In genomic region chr14:25565344-25566088, GRCm38 (mm10) we compare ENCODE assay signal across 8 mouse cellular contexts.
DNase-seq lines count a peak whose midpoint lies in the region; ATAC-seq lines count a peak whose summit lies in the region.

No protein-coding gene starts in this region.

- peak overlapping the region; percentile 70 for H3K27ac ChIP-seq in hindbrain, embryonic 15.5 days (replicated peaks)

- ATAC-seq in hindbrain, embryonic 15.5 days (ENCODE audit: low FRiP score, low read depth): peak; percentile 81

- no peak overlapping the region for H3K9ac ChIP-seq in hindbrain, embryonic 15.5 days

- H3K27me3 ChIP-seq in hindbrain, embryonic 15.5 days: no peaks in the 10 kb centered on the region

- H3K9me3 ChIP-seq in hindbrain, embryonic 15.5 days: no peaks in the 10 kb centered on the region

- no peaks in the 10 kb centered on the region for H3K36me3 ChIP-seq in hindbrain, embryonic 15.5 days

- H3K4me2 ChIP-seq in hindbrain, embryonic 15.5 days: no peak overlapping the region

- 14% methylated on average over 11 of the region's 11 CpGs for WGBS in hindbrain, embryonic 15.5 days

- H3K4me3 ChIP-seq in hindbrain, embryonic 15.5 days: no peak overlapping the region

- peak; percentile 78 for DNase-seq in T-cell, adult 2 months (ENCODE audit: low spot score)
- peak; percentile 92 to 93 for DNase-seq in cerebellum, postnatal 36 days
- peak; percentile 84 for DNase-seq in gastrocnemius, adult 18-20 months (ENCODE audit: low spot score)
- DNase-seq in layer of hippocampus, postnatal 36 days: peak; percentile 87
- DNase-seq in lung, postnatal 25 days (ENCODE audit: low spot score): peak; percentile 87
- DNase-seq in retina, postnatal 1 day: peak; percentile 82
- peak; percentile 96 for DNase-seq in thymus, postnatal 4 days

- peaks cover 54% of the 10 kb centered on the region for H3K4me1 ChIP-seq in hindbrain, embryonic 15.5 days (replicated peaks)
